Mouse (Mus musculus) olfactory bulb, adult 2 months (tissue): ENCODE measurements around the gene Mbd5.

ENCODE experiments used
- CTCF ChIP-seq: fragments of 200-500 bp; IDR thresholded peaks from 2 replicates; pipeline ENCODE4 v1.5.1; 2012; ENCODE audit warnings: low read depth, mild to moderate bottlenecking, low read length, moderate library complexity; ENCODE audit not compliant: insufficient read depth
- POLR2A ChIP-seq: fragments of 200-500 bp; IDR thresholded peaks from 2 replicates; pipeline ENCODE4 v1.6.1; 2012; ENCODE audit warnings: mild to moderate bottlenecking, low read depth, low read length, moderate library complexity; ENCODE audit not compliant: insufficient read depth

GRCm38 (mm10) chr2:48935058-48935457, 14.2 kb upstream of the Mbd5 start:
- TF ChIP-seq CTCF (no peak), POLR2A (no peak)
